Mouse (Mus musculus) hindlimb bud, embryonic 11.5 days (tissue): Measurements from ENCODE around the gene Medag.

Experiments used
- DNase-seq: peaks from one replicate; pipeline ENCODE4 v3.0.0-alpha.2; 2012; ENCODE audit warnings: low read depth, low spot score; ENCODE audit errors: extremely low spot score

The Medag gene

DNA sequence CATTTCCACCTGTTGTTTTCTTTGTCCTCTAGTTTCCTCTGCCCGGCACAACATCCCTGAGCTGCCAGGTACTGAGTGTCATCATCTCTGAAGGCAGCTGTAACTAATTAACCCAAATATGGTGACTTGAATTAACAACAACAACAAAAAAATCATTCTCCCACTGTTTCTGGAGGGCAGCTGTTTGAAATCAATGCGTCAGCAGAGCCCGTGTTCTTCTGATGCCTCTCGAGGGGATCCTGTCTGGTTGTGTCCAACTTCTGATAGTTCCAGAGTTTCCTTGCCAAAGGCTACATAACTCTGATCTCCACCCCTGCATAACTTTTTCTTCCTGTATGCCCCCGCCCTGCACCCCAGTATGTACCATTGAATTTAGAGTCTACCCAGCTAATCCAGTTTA, 28.9 kb upstream of the Medag start:
- DNase-seq = no peak

DNA sequence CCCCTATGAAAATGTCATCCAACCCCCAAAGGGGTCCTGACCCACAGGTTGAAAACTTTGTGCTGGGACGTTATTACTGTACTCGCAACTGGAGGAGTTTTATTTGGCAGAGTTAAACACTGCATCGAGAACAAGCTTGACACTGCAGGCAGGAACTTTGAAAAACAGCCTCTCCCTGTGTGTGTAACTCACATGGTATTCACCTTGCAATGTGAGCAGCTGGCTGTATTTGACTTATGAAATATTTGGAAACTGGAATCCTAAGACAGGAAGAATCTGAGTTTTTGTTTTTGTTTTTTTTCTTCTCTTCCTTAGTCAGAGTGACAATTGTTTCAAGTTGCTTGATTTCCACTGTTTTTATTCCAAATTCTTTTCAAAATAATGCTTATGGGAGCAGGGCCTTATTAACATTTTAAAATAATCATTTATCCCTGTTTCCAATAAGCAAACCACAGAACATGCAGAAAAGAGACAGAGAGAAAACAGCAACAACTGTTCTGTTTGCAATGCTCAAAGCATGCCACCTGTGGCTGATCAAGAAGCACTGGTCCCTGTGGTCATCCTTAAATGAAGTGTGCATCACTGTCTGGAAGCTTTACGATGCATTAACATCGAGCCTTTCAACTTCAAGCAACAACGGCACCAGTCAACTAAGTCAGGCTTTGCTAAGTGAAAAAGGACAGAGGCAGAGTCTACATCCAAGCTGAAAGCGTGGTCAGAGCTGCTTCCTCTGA, 26.2 kb upstream of the Medag start:
- no peak for DNase-seq

DNA sequence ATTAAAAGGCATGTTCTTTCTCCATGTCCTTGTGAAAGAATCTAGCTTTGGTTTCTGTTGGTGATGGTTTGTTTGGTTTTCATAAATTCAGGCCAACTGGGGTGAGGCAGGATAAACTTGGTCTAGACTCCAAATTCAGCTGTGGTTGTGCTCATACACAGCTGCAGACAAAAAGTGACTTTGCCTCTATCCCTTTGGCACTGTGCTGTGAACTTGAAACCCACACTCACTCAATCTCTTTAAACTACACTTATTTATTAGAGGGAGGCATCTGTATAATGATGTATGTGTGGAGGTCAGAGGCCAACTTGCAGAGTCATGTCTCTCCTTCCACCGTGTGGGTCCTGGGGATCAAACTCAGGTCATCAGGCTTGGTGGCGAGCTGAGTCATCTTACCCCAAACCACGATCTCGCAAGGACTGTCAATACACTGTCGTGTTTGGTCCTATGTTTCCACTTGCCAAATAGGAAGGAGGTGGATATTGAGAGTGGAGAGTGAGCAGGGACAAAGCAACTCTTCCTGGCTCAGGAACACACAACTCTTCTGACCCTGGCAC, 25.2 kb upstream of the Medag start:
- DNase-seq = no peak

DNA sequence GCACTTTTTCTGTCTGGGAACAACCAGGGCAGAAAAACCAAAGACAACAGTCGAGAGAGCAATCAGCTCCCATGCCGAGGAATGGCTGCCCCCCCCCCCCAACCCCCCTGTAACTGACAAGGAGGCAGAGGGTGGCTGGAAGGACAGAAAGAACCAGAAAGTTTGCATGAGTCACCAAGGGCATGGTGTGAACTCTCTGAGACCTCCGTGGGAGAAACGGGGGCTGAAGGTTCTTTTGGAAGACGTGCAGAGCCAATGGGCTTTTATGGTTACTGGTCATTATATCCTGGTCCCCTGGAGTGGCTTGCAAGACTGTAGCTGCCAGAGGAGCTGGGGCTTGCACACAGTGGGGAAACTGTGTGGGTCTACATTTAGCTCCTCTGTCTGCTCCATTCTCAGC, 22.6 kb upstream of the Medag start:
- no peak for DNase-seq

- no peak for DNase-seq
These were observed 21.9 kb upstream of the Medag start for GRCm38 (mm10) chr5:149389548-149390211.

DNA sequence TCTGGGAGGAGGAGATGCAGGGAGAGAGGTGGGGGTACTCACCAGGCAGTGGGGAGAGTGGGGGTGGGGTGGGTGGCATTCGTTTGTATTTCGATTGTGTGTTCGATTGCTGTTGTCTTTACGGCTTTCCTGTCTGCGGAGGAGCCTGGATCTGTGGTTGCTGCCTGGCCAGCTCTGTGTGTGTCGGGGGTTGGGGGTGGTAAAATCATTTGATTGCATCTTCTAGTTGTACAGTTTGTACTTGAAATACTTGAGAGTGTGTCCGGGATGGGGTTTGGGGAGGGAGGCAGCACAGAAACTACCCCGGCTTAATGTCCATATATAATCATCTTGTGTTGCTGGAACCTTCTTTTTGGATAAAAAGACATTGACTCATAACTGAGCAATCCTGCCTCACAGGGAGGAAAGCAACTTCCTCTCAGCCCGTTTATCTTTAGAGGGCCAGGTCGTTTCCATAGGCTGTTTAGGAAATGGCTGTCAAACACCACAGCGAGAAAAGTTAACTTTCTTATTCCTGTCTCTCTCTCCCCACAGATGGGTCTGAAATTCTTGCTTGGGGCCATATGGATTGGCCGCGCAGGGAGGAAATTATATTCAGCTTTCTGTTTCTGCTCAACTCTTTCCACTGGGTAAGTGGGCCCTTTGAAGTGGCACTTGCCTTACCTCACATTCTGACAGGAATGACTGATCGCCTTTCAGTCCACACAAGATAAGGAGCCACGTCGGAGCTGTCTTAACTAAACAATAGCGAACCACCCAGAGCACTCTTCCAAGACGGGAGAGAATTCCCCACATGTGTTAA, 19.8 kb upstream of the Medag start:
- no peak for DNase-seq

GRCm38 (mm10) chr5:149392420-149392988, 19.0 kb upstream of the Medag start:
- DNase-seq = no peak

GRCm38 (mm10) chr5:149401446-149401975, 10.0 kb upstream of the Medag start:
- DNase-seq = no peak

- DNase-seq = no peak
These were observed 9.5 kb upstream of the Medag start for GRCm38 (mm10) chr5:149402029-149402428.

- DNase-seq = no peak
These were observed 8.2 kb upstream of the Medag start for GRCm38 (mm10) chr5:149403386-149403785.

DNA sequence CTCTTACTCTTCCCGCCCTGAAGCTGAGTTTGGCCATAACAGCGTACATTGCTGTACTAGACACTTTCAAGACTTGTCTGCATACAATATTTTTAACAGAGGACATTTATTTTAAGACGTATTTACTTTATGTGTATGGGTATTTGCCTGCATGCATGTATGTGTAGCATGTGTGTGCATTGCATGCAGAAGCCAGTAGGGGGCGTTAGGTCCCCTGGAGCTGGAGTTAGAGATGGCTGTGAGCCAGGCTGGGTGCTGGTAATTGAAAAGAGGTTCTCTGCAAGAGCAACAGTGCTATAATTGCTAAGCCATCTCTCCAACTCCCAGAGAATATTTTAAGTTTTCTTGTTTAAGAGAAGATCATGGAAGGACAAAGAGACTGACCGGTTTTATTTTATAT, 6.8 kb upstream of the Medag start:
- DNase-seq = no peak

DNA sequence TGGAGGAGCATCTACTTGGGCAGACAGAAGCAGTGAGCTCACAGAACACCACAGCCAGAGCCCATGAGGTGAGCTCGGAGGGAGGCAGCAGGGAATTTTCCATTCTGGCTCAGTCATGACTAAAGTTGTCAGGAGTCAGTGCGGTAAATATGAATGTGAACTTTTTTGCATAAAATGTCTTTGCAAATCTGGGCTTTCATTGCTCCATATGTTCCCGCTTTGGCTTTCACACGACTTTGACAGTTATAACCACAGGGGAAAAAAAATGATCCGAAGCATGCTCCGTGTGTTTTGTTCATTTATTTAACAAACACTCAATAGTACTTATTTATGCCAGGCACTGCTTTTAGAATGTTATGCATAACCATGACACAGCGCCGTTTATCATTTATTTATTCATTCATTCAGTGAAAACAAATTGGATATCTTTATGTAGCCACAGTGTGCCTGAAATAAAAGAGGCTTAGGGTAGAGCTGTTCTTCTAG, 4.7 kb upstream of the Medag start:
- no peak for DNase-seq

DNA sequence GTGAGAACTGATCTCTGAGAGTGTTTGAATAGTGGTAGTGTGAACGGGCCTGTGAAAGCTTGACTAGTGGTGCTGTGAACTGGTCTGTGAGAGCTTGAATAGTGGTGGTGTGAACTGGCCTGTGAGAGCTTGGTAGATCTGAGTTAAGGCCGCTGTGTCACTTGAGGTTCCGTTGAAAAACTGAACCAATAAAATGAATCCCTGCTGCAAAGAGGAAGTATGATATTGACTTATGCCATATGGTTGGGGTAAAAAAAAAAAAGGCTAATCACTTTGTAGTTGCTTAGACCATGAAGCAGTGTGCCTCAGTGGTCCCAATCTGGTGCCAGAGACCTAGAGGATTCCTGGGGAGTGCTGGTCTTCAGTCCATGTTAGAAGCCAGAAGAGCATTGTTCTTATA, 2.0 kb upstream of the Medag start:
- no peak for DNase-seq

DNA sequence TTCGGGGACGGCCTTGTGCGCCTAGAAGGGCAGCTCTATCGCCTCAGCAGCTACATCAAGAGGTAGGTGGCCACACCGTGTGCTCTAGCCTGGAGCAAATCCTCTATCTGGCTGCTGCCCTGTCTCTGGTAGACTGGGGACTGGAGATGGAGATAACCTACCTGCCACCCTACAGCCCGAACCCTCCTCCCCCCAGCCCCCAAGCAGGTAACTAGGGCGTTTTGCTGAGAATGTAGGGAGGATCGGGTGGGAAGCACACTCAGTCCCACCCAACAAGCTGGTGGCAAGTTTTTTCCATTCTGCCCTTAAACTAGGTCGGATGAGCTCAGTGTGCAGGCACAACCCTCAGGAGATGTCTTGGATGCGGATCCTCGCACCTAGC, 636 bp downstream of the Medag start:
- no peak for DNase-seq

DNA sequence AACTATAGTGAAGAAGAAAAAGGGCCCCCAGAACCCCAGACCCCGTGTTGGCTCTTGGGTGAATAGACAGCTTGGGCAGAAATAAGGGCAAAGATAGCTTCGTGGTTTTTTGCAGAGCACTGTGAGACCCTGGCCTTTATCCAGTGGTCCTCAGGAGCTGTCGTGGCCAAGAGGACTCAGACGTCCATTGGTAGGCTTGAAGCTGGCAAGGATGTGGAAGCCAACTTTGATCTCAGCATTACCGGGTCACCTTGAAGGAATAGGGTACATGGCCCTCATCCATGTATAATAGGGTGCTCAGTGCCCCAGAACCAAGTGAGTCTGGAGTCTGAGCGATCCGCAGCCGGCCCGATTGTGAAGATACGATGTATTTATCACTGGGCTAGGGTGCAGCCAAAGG, 1.1 kb downstream of the Medag start:
- no peak for DNase-seq

GRCm38 (mm10) chr5:149414369-149415167, 3.0 kb downstream of the Medag start:
- no peak for DNase-seq

DNA sequence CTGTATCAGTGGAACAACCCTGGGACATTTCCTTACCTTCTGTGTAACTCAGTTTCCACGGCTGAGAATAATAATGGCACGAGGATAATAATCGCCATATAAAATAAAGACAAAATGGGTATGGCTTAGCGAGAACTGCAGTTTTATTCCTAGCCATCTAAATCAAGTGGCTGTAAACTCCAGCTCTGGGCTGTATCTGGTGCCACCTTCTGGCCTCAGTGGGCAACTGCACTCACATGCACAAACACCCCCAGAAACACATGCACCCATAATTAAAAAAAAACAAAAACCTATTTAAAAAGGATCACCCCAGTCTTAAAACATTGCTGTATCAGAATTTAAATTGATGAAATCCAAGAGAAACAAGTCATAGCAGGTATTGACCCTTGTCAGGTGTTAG, 5.8 kb downstream of the Medag start:
- DNase-seq = no peak

- DNase-seq = no peak
These were observed 15.0 kb downstream of the Medag start for GRCm38 (mm10) chr5:149426525-149426924.

DNA sequence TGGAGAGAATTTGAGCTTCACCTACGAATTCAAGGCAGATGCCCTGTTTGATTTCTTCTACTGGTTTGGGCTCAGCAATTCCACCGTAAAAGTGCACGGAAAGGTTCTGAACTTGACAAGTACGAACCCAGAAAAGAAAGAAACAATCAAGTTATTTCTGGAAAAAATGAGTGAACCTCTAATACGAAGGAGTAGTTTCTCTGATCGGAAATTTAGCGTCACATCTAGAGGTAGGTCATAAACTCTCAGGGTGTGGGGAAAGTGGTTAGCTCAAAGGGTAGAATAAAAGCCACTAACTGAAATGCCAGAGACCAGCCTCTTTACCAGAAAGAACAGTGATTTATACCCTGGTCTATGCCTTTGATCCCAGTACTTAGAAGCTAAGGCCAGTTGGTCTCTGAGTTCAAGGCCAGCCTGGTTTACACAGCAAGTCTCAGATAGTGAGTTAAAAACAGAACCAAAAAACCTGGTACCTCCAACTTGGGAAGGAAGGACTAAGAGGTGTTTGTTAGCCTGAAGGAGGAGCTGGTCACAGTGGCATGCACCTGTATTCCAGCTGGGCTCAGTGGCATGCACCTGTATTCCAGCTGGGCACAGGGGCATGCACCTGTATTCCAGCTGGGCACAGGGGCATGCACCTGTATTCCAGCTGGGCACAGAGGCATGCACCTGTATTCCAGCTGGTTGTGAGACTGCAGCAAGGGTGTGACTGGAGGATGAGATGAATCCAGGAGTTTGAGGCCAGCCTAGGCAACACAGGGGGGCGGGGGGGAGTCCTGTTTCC, 15.9 kb downstream of the Medag start:
- no peak for DNase-seq
